Mouse (Mus musculus): ENCODE measurements around the gene Lrp11.

The Lrp11 gene

DNA sequence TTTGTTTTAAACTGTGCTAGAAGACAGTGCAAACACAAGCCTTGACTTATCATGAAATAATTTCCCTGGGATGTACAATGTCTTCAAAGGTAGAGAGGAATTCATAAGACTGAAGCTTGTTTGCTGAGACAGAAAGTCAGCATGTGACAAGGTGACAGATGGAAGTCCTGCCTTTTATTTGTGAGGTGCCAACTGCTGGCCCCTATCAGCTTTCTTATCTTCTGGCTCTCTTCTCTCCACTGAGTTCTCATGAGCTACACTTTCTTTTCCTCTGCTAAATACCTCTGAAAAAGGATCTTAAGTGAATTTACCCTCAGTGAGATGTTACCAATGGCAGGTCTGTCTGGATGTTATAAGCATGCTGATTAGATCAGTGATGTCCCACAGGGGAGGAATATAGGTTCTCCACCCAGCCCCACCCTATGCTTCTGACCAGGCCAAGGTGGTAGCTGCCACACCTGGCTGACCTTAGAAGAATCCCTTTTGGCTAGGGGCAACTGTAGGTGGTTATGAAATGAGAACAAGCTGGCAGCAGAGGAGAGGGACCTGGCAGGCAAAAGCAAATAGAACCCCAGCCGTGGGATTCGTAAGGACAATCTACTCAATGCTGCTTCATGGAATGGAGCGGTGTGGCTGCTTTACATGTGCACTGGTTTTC is 34.4 kb downstream of the Lrp11 start:
- DNase-seq (ENCODE audit: inconsistent ontology term): no peak

DNA sequence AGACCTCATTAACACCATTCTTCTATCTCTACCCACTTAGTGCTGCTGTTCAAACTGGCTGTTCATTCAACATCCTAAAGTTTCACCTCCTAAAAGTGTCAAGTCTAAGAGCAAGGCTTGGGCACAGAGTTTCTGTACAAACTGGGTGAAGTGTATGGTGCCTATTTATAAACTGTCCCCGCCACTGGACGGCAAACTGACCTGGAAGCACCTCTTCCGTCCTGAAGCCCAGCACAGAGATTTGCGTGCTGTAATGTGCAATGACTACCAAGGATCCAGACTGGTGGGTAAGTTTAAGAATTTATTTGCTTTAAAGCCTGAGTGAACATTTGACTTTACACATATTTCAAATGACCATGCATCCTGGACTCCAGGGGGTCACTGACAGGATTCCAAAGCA is 39.5 kb downstream of the Lrp11 start:
- no peak for DNase-seq (ENCODE audit: inconsistent ontology term)

DNA sequence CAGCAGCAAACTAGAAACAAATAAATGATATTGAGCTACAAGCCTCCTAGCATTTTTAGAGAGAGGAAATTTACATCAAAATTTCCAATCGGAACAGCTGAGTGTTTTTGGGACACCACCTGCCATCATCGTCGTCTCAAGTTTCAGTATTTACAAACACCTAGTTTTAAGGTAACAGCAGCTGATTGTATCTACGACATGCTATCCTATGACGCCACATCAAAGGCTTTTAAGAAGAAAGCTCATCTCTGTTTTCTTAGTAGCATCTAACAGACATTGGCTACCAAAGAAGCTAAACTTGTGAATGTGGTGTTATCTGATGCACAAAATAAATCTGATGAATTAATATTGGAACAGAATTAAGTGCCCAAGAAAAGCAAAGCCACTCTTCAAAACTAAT is 40.7 kb downstream of the Lrp11 start:
- no peak for DNase-seq (ENCODE audit: inconsistent ontology term)

DNA sequence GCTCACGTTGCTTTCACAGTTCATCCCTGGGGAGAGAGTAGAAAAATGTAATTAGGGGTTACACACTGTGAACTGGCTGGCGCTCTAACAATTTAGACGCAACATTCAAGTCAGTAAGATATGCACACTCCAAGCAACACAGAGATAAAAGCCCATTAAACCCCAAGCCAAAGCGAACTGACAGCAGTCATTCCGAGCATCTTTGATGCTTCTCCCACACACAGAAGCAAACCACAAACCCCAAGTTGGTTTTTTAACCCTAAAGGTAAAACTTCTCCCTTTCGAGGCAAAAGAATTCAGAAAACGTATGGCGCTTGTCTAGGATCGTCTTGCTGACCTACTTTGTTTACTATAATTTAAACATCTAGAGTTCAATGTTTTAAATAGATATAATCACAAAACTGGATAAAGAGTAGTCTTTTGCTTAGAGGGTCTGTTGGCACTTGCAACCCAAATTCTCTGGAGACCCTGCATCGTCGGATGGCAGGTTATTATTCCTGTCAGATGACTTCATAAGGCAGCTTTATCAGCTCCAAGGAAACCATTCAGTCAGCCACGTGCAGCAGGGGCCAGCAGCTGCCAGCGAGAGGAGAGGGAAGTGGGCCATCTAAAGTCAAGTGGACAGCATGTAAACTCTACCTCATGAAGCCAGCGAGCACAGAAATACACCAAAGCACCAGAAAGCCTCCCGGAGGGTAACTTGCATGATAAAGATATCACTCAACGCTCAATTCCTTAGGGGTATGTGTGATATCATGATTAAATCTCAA is 41.5 kb downstream of the Lrp11 start:
- DNase-seq (ENCODE audit: inconsistent ontology term): no peak

DNA sequence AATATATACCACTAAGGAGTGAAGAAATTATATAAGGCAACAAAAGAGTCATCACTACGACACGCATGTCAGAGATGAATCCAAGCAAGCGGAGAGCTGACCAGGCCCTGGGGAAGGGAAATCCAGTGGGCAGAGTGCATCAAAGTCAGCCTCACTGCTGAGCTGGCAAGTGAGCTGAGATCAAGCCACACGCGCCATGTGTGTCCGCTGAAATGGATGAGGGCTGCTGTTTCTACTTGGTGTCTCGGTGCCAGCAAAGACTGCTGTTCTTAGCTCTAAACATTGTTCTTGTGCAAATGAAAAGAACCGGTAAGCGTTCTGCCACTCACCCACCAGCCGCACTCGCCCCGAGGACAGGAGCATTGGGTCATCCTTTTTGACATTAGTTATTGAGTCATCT is 50.8 kb downstream of the Lrp11 start:
- no peak for DNase-seq (ENCODE audit: inconsistent ontology term)

DNA sequence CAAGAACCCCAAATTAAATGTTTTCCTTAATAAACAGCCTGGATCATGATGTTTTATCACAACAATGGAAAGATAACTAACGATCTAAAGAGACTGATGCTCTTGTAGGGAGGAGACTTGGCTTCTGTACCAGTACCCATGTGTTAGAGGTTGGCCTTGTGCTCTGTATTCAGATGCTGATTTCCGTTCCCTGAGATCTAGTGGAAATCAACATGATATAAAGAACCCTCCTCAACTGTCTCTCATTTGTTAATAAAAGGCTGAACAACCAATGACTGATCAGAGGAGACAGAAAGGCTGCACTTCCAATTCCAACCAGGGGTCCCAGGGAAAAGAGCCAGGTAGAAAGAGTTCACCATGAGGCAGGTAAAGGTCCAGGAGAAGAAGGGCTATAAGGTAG is 56.3 kb downstream of the Lrp11 start:
- no peak for DNase-seq (ENCODE audit: inconsistent ontology term)

DNA sequence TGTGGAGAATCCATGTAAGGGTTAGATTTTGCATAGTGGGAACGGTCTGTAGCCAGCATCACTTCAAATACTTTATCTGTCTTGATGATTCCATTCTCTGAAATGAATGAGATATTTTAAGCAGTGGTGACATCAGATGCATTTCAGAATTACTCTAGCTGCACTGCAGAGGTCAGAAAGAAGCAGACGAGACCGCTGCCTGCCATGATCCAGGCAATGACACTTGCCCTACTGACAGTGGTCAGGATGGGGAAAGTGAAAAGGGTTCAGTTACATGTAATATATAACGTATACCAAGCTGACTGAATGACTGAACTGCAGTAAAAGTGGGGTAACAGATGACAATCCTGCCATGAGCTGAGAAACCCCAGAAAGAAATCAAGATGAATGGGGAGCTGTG is 59.5 kb downstream of the Lrp11 start:
- DNase-seq (ENCODE audit: inconsistent ontology term): no peak

DNA sequence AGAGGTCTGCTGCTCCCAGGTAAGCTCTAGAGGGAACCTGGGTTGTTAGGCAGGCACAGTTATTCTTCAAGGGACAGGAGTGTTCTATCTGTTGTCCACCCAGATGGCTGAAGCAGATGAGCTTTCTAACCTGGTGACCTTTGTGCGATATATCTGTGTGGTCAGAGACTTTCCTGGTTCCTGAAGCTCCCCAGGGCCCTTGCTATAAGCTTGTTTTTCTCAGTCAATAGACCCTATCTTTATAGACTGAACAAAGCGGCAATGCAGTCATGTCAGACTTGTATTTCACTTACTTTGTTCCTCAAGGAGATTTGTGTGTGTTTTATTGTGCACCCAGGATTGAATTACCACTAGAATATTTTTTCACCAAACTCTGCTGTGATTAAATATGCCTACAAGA is 61.5 kb downstream of the Lrp11 start:
- no peak for DNase-seq (ENCODE audit: inconsistent ontology term)

DNA sequence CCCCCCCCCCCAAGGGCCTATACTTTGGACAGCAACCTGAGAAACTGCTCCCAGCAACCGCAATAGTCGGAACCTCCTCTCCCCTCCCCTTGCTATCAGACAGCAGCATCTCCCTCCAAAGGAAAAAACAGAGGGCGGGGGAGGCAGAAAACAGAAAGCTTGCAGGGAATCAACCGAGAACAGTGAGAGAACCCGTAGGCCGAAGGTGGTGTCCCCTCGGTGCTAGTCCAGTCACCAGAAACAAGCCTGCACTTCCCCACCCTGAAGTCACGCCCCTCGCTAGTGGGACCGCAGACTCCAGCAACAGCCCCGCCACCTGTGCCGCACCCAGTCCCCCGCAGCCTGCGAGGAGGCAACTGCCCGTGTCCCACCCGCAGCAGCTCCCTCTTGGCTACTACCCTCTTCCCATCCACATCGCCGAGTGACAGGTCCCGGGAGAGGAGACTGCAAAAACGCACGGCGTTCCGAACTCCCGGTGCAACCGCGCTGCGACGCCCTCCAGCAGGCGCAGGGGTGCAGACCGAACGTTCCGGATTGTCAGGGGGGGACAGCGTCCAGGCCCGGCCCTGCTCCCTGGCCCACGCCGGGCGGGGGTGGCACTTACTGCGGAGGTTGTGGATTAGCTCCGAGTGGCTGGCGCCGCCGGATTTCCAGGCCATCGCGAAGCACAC is 73.0 kb downstream of the Lrp11 start:
- peak; percentile 87 for DNase-seq (ENCODE audit: inconsistent ontology term)

DNA sequence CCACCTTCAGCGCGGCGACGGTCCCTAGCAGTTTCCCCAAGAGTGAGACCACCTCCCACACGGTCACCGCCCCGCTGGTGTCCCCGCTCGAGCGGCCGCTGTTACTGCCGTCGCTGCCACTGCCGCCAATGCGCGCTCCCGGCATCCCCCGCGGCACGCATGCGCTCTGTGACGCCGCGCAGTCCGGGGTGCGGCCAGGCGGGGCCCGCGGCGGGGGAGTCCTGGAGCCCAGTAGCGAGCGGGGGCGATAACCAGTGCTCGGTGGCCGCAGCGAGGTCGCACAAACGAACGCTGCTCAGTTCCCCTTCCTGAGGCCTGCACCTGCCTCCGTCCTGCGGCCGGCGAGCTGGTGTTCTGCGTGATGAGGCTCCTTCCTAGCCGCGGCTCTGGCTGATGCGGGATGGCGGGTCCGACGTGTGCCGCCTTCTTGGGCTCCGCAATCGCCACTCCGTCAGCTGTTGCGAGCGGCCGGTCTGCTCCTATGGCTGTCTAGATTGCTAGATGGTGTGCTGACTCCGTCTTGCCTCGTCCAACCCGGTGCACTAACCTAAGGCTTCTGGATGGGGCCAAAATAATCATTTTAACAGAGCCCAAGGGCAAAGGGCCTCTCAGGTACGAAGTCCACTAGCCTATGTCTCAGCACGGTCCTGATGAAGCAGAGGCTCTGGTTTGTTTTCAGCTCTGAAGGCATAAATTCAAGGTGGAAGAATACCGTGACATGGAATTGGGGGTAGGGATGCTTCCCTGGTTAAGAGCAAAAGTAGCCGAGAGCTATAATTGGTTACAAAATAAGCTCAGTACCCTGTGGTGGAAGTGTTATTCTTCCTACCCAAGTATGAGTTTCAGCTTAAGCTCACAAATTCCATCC is 73.8 kb downstream of the Lrp11 start:
- DNase-seq (ENCODE audit: inconsistent ontology term): peak; percentile 94

DNA sequence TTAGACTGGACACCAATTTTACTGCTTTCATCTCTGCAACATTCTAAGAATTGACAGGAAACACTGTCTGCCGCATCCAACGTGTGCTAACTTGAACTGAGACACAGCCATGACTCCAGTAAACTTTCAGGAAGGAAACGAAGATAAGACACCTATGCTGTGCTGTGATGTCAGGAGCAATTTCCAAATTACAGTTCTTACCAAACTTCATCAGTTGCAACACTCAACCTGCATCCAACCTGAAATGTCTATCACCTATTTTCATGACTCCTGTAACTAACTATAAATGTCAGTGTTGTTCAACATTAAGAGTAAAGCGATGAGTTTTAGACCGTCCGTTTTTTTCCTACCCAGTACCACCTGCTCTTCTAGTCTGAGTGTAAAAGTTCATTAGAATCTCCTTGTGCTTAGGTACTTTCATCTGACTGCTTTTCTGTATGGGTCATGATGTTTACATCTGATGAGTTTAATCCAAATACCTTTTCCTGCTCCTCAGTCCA is 74.5 kb downstream of the Lrp11 start:
- DNase-seq (ENCODE audit: inconsistent ontology term): peak; percentile 8

DNA sequence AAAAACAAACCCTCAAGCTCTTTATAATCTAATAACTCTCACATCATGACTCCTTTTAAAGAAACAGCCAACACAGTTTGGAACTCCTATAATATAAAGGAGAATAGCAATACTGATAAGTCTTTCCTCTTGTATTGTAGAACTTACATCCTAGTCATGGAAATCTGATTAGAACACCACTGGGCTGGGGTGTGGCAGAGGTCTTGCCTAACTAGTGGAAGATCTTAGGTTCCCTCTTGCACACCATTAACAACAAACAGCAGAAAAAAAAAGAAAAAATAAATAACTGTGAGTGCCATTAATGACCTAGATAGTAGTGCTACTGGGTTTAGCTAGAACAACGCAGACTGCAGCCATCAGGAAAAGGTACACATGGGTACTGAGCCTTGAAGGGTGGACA is 75.3 kb downstream of the Lrp11 start:
- DNase-seq (ENCODE audit: inconsistent ontology term): no peak

DNA sequence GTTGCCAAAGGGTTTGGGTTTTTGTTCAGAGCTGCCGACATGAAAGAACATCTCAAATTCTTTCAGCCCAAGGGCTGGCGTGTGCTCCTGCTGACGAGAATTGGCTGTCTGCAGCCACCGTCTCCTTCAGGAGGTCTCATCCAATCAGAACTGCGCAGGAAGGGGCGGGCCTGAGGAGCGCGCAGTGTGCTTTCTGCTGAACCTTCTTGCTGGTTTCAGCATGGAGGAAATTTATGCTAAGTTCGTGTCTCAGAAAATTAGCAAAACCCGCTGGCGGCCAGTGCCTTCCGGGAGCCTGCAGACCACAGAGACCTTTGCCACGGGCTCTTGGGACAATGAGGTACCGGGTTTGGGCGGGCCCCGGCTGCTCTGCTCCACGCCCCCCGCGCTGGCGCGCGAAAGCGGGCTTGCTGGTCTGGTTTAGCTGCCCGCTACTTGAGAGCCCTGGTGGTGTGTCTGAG is 77.8 kb downstream of the Lrp11 start, which contains the start of gene Nup43:
Gene Nup43 (plus strand): TSS at position 162 of the 461 bp plus-strand sequence.
- DNase-seq (ENCODE audit: inconsistent ontology term): peak; percentile 88

DNA sequence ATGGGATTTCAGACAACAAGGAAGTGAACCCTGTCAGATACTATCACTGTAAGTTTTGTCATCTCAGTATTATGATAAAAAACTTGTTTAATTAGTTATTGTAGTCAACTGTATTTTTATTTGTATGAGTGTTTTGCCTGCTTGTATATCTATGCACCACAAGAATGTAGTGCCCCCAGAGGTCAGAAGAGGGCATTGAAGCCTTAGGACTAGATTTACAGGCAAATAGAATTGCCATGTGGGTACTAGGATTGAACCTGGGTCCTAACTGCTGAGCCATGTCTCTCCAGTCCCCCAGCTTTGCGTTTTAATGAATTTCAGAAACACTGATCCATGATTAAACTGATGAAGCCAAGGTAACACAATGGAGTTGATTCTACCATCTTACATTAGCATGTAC is 84.1 kb downstream of the Lrp11 start:
- DNase-seq (ENCODE audit: inconsistent ontology term): no peak
